Mouse (Mus musculus): ENCODE results near the gene Lrch1.

GRCm38 (mm10) chr14:74865738-74866137 lies 81.9 kb downstream of the Lrch1 start:
- TF ChIP-seq RAD21 (IDR thresholded peaks at IDR 0.05; ENCODE audit: low read depth, low read length), result no peak
- TF ChIP-seq MAFK (IDR thresholded peaks at IDR 0.05; ENCODE audit: borderline replicate concordance, low read depth, low read length), result no peak
- TF ChIP-seq CTCF (IDR thresholded peaks at IDR 0.05 in 2 of 3, conservative IDR thresholded peaks at IDR 0.05 in 1 of 3; ENCODE audit: control insufficient read depth in 1 of 3, insufficient read depth in 1 of 3, low read depth in 2 of 3, low read length in 3 of 3, poor library complexity in 1 of 3, severe bottlenecking in 1 of 3), result no peak
- TF ChIP-seq CHD2 (IDR thresholded peaks at IDR 0.05; ENCODE audit: low read length), result no peak
